Mouse (Mus musculus): ENCODE results near the gene Raver1. TPM values are rescaled to one million over a fixed set of nuclear protein-coding genes. Genes with fewer than 3 reads are reported as not detected.

Raver1 gene
- total and polyA plus RNA-seq, 2 experiments from 2014 or later, result 24.3 to 40.3 TPM

GRCm38 (mm10) chr9:21043563-21043962, 48.2 kb downstream of the Raver1 start:
- no peak overlapping the region for H3K4me2 ChIP-seq (ENCODE audit: low read depth)
- DNase-seq (no peak), ATAC-seq (no peak)
- no peak overlapping the region for H3K9ac ChIP-seq
- H3K36me3 ChIP-seq (ENCODE audit: insufficient read depth), result no peaks in the 10 kb centered on the region
- no peak for TF ChIP-seq CTCF (IDR thresholded peaks at IDR 0.05; ENCODE audit: low read depth)
- WGBS, result 93% methylated on average over 4 of the region's 4 CpGs
- H3K4me3 ChIP-seq (ENCODE audit: low read depth, low read length), result no peak overlapping the region
- no peaks in the 10 kb centered on the region for H3K9me3 ChIP-seq (ENCODE audit: low read length)
- H3K4me1 ChIP-seq (ENCODE audit: insufficient read depth), result no peaks in the 10 kb centered on the region
- no peak overlapping the region for H3K27ac ChIP-seq (ENCODE audit: low read depth, low read length)
- peaks cover 4% of the 10 kb centered on the region; the same call in 1 of the 2 replicates for H3K27me3 ChIP-seq (ENCODE audit: insufficient read depth, low read length)

- Histone ChIP-seq H3K4me3 (ENCODE audit: low read depth, low read length) (no peak overlapping the region), H3K9me3 (ENCODE audit: low read length) (no peaks in the 10 kb centered on the region), H3K4me2 (ENCODE audit: low read depth) (no peak overlapping the region), H3K36me3 (ENCODE audit: insufficient read depth) (no peaks in the 10 kb centered on the region), H3K27ac (ENCODE audit: low read depth, low read length) (no peak overlapping the region), H3K9ac (no peak overlapping the region), H3K27me3 (ENCODE audit: insufficient read depth, low read length) (peaks cover 19% of the 10 kb centered on the region), H3K4me1 (ENCODE audit: insufficient read depth) (no peaks in the 10 kb centered on the region; the same call in 1 of the 2 replicates)
- ATAC-seq (no peak), DNase-seq (no peak)
- no peak for TF ChIP-seq CTCF (IDR thresholded peaks at IDR 0.05; ENCODE audit: low read depth)
- WGBS, result 40% methylated on average over 4 of the region's 4 CpGs
These were observed 50.5 kb downstream of the Raver1 start for GRCm38 (mm10) chr9:21041308-21041707.

GRCm38 (mm10) chr9:21039779-21040178, 52.0 kb downstream of the Raver1 start:
- Histone ChIP-seq H3K9ac (no peak overlapping the region), H3K9me3 (ENCODE audit: low read length) (no peaks in the 10 kb centered on the region), H3K27me3 (ENCODE audit: insufficient read depth, low read length) (peaks cover 35% of the 10 kb centered on the region), H3K27ac (ENCODE audit: low read depth, low read length) (no peak overlapping the region), H3K4me3 (ENCODE audit: low read depth, low read length) (no peak overlapping the region), H3K4me2 (ENCODE audit: low read depth) (no peak overlapping the region), H3K36me3 (ENCODE audit: insufficient read depth) (no peaks in the 10 kb centered on the region), H3K4me1 (ENCODE audit: insufficient read depth) (peaks cover 4% of the 10 kb centered on the region; the same call in 1 of the 2 replicates)
- no peak for TF ChIP-seq CTCF (IDR thresholded peaks at IDR 0.05; ENCODE audit: low read depth)
- DNase-seq (no peak), ATAC-seq (no peak)
- 73% methylated on average over 3 of the region's 3 CpGs for WGBS

GRCm38 (mm10) chr9:21037481-21037891, 54.3 kb downstream of the Raver1 start:
- DNase-seq, result peak; percentile 76
- Histone ChIP-seq H3K4me3 (ENCODE audit: low read depth, low read length) (peak overlapping the region; percentile 43), H3K27ac (ENCODE audit: low read depth, low read length) (no peak overlapping the region), H3K9ac (peak overlapping the region; percentile 67), H3K36me3 (ENCODE audit: insufficient read depth) (no peaks in the 10 kb centered on the region), H3K4me1 (ENCODE audit: insufficient read depth) (peaks cover 13% of the 10 kb centered on the region), H3K27me3 (ENCODE audit: insufficient read depth, low read length) (peaks cover 55% of the 10 kb centered on the region), H3K4me2 (ENCODE audit: low read depth) (peak overlapping the region; percentile 79), H3K9me3 (ENCODE audit: low read length) (no peaks in the 10 kb centered on the region)
- WGBS, result 2% methylated on average over 31 of the region's 31 CpGs
- peak; percentile 84 for ATAC-seq
- TF ChIP-seq CTCF (IDR thresholded peaks at IDR 0.05; ENCODE audit: low read depth), result no peak

- Histone ChIP-seq H3K36me3 (ENCODE audit: insufficient read depth) (no peaks in the 10 kb centered on the region), H3K9ac (peak overlapping the region; percentile 67; the same call in 1 of the 2 replicates), H3K4me2 (ENCODE audit: low read depth) (peak overlapping the region; percentile 79), H3K27me3 (ENCODE audit: insufficient read depth, low read length) (peaks cover 55% of the 10 kb centered on the region), H3K4me3 (ENCODE audit: low read depth, low read length) (peak overlapping the region; percentile 43), H3K4me1 (ENCODE audit: insufficient read depth) (peaks cover 13% of the 10 kb centered on the region), H3K27ac (ENCODE audit: low read depth, low read length) (no peak overlapping the region), H3K9me3 (ENCODE audit: low read length) (no peaks in the 10 kb centered on the region)
- ATAC-seq (no peak), DNase-seq (peak; percentile 9)
- no peak for TF ChIP-seq CTCF (IDR thresholded peaks at IDR 0.05; ENCODE audit: low read depth)
- 2% methylated on average over 22 of the region's 22 CpGs for WGBS
These were observed 55.1 kb downstream of the Raver1 start for GRCm38 (mm10) chr9:21036666-21037065.

GRCm38 (mm10) chr9:21036161-21036560, 55.6 kb downstream of the Raver1 start:
- no peak for DNase-seq
- no peak for ATAC-seq

GRCm38 (mm10) chr9:21035586-21035985, 56.2 kb downstream of the Raver1 start:
- Histone ChIP-seq H3K4me2 (ENCODE audit: low read depth) (peak overlapping the region; percentile 79), H3K9ac (no peak overlapping the region)
- WGBS, result 20% methylated on average over 9 of the region's 9 CpGs

More at GRCm38 (mm10) chr9:21036161-21036560, 55.6 kb downstream of the Raver1 start:
- Histone ChIP-seq H3K4me1 (ENCODE audit: insufficient read depth) (peaks cover 13% of the 10 kb centered on the region), H3K9ac (no peak overlapping the region), H3K27ac (ENCODE audit: low read depth, low read length) (no peak overlapping the region), H3K36me3 (ENCODE audit: insufficient read depth) (no peaks in the 10 kb centered on the region), H3K4me2 (ENCODE audit: low read depth) (peak overlapping the region; percentile 79), H3K9me3 (ENCODE audit: low read length) (no peaks in the 10 kb centered on the region), H3K4me3 (ENCODE audit: low read depth, low read length) (peak overlapping the region; percentile 43), H3K27me3 (ENCODE audit: insufficient read depth, low read length) (peaks cover 55% of the 10 kb centered on the region)
- WGBS, result 7% methylated on average over 20 of the region's 20 CpGs
- no peak for TF ChIP-seq CTCF (IDR thresholded peaks at IDR 0.05; ENCODE audit: low read depth)

More at GRCm38 (mm10) chr9:21035586-21035985, 56.2 kb downstream of the Raver1 start:
- no peak for TF ChIP-seq CTCF (IDR thresholded peaks at IDR 0.05; ENCODE audit: low read depth)
- DNase-seq (no peak), ATAC-seq (no peak)
- no peaks in the 10 kb centered on the region for H3K36me3 ChIP-seq (ENCODE audit: insufficient read depth)
- peaks cover 55% of the 10 kb centered on the region for H3K27me3 ChIP-seq (ENCODE audit: insufficient read depth, low read length)
- H3K4me3 ChIP-seq (ENCODE audit: low read depth, low read length), result peak overlapping the region; percentile 43; the same call in 1 of the 2 replicates
- H3K27ac ChIP-seq (ENCODE audit: low read depth, low read length), result no peak overlapping the region
- no peaks in the 10 kb centered on the region for H3K9me3 ChIP-seq (ENCODE audit: low read length)
- peaks cover 13% of the 10 kb centered on the region for H3K4me1 ChIP-seq (ENCODE audit: insufficient read depth)
